Mouse (Mus musculus): ENCODE data around the gene Zbtb44. TPM values are rescaled to one million over a fixed set of nuclear protein-coding genes. Genes with fewer than 3 reads are reported as not detected.

Gene Zbtb44
- 6.3 and 9.4 TPM in 2 replicates for polyA plus RNA-seq (2012; rRNA removed)

GRCm38 (mm10) chr9:31030532-31031413 is at the start of gene Zbtb44:
TSS of gene Zbtb44 (plus strand) at chr9:31030644.

Other genes starting within 250 kb of the Zbtb44 start
- 5.0 and 8.0 TPM in 2 replicates for gene Adamts15, start 108.2 kb upstream of the Zbtb44 start, polyA plus RNA-seq (2012; rRNA removed)
- gene Adamts8, start 88.1 kb upstream of the Zbtb44 start, polyA plus RNA-seq (2012; rRNA removed), result 0.50 and 0.73 TPM in 2 replicates
- gene St14, start 101.2 kb downstream of the Zbtb44 start, polyA plus RNA-seq (2012; rRNA removed), result 1.2 and 2.5 TPM in 2 replicates
- gene Aplp2, start 181.2 kb downstream of the Zbtb44 start, polyA plus RNA-seq (2012; rRNA removed), result 166 and 217 TPM in 2 replicates
- gene Prdm10, start 249.9 kb downstream of the Zbtb44 start, polyA plus RNA-seq (2012; rRNA removed), result 22.4 and 22.8 TPM in 2 replicates